Mouse (Mus musculus): ENCODE results near the gene Thap8.
A peak's percentile ranks its signal among the peaks of the same experiment; 100 is the strongest.

Thap8 gene

GRCm38 (mm10) chr7:30286701-30287410, 7.0 kb downstream of the Thap8 start:
- DNase-seq (ENCODE audit: low spot score), result no peak

GRCm38 (mm10) chr7:30288046-30288445, 8.2 kb downstream of the Thap8 start:
- no peak for DNase-seq (ENCODE audit: low spot score)

- DNase-seq (ENCODE audit: low spot score), result no peak
These were observed 9.3 kb downstream of the Thap8 start for GRCm38 (mm10) chr7:30289071-30289713.

GRCm38 (mm10) chr7:30289714-30290399, 10.0 kb downstream of the Thap8 start:
- DNase-seq (ENCODE audit: low spot score), result no peak

DNA sequence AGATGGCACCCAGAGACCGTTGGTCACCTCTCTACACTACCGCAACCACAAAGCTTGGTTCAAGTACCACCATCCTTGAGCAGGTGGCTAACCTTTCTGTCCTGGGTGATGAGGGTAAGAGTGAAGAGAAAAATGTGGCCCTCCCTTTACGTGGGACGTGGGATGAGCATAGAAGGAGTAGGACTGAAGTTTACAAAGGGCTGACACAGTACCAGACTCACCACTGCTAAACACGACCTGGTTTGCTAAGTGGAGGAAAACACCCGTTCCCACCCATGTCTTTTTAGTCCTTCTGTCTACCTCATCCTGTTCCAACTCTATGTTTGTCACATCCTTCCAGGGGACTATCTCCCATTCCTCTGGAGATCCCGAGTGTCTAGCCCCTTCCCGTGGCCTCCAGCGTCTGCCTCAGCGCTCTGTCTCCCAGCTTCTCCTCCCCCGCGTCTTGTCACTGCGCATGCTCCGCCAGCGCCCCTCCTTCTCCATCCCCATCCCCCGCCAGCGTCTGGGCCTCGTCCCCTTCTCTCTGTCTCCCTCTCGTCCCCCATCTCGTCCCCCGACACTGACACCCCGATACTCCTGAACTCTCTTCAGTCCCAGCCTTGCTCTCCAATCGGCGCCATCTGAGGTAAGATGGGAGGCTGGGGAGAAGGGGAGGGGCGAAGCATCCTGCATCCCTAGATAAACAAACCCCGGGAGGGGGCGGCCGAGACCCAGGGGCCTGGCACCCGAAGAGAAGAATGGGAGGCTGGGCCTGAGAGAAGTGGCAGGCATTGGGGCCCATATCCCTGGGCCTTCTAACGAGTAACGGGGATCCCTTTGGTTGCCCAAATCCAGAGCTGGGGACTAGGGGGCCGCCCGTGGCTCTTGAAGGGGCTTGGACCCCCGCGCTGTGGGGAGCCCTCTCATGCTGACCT, 11.6 kb downstream of the Thap8 start, which contains the start of gene Clip3:
Gene Clip3 (plus strand): TSS at position 514 of the 917 bp plus-strand sequence.
- DNase-seq (ENCODE audit: low spot score), result peak; percentile 75

- DNase-seq (ENCODE audit: low spot score), result no peak
These were observed 13.9 kb downstream of the Thap8 start for GRCm38 (mm10) chr7:30293795-30294194.

GRCm38 (mm10) chr7:30294296-30294695, 14.4 kb downstream of the Thap8 start:
- DNase-seq (ENCODE audit: low spot score), result no peak

- DNase-seq (ENCODE audit: low spot score), result no peak
These were observed 15.2 kb downstream of the Thap8 start for GRCm38 (mm10) chr7:30295103-30295502.

DNA sequence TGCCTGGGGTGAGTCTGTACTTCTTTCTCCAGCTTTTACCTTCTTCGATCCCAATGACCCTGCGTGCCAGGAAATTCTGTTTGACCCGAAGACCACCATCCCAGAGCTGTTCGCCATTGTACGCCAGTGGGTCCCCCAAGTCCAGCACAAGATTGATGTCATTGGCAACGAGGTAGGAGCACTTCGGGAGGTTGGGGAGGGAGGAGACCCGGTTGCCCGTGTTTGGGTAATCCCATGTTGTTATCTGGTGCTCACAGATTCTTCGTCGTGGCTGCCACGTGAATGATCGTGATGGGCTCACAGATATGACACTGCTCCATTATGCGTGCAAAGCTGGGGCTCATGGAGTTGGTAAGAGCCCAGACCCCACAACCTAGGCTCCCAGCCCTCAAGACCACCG, 16.9 kb downstream of the Thap8 start:
- DNase-seq (ENCODE audit: low spot score), result no peak

DNA sequence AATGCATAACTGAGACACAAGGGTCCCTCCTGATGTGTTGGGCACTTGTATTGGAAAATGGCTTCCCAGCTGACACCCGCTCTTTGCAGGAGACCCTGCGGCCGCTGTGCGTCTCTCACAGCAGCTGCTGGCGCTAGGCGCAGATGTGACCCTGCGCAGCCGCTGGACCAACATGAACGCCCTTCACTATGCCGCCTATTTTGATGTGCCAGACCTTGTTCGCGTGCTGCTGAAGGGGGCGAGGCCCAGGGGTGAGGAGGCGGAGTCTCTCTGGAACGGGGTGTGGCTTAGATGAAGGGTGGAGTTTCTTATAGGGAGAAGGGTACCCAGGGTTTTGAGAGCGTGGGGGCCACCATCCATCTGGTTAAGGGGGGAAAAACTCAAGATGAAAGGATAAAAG, 17.4 kb downstream of the Thap8 start:
- DNase-seq (ENCODE audit: low spot score), result no peak

- DNase-seq (ENCODE audit: low spot score), result no peak
These were observed 21.0 kb downstream of the Thap8 start for GRCm38 (mm10) chr7:30300914-30301313.

DNA sequence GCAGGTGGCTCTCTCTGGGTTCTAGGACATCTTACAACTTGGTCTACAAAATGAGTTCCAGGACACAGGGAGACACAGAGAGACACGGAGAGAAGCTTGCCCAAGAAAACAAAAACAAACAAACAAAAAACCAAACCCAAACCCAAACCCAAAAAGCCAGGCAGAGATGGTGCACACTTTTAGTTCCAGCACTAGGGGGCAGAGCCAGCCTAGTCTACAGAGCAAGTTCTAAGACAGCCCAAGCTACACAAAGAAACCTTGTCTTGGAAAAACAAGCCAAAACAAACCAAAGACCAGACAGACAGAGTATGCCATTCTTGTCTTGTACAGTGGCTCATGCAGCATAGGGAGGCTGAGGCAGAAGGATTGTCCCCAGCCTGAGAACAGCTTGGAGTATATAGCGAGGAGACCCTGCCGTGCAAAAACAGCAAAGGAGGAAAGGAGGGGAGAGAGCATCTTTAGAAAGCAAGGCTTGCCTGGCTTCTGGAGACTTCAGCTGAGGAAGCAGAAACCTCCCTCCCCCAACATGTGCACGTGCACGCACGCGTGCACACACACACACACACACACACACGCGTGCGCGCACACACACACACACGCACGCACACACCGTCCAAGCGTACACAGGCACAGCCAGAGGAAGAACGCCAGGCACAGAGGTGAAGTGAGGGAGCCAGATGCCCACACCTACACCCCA, 26.3 kb downstream of the Thap8 start:
- DNase-seq (ENCODE audit: low spot score), result no peak

- peak; percentile 69 for DNase-seq (ENCODE audit: low spot score)
These were observed 28.4 kb downstream of the Thap8 start, which contains the start of gene Alkbh6 for GRCm38 (mm10) chr7:30308076-30309005. Gene Alkbh6 (plus strand): TSS chr7:30308717.

- DNase-seq (ENCODE audit: low spot score), result no peak
These were observed 29.7 kb downstream of the Thap8 start for GRCm38 (mm10) chr7:30309395-30310129.

DNA sequence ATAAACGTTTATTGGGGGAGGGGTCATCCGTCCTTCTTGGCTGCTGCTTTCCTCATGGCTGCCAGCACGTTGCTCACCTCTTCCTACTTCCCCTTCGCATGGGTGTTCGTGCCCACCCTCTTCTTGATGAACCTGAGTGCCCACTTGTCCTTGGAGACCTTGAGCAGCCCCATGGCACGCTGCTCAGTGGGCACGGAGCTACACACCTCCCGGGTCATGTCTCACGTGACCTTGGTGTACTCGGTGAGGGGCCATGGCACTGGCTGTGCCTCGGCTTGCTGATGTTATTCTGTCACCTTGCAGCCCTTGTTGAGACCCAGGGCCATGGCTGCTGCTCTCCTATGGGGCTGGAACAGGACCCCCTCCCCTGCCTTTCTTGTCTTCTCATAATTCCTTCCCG, 30.2 kb downstream of the Thap8 start:
- DNase-seq (ENCODE audit: low spot score), result no peak

- no peak for DNase-seq (ENCODE audit: low spot score)
These were observed 33.9 kb downstream of the Thap8 start for GRCm38 (mm10) chr7:30313666-30314320.

- no peak for DNase-seq (ENCODE audit: low spot score)
These were observed 34.8 kb downstream of the Thap8 start, which contains the start of gene Syne4 for GRCm38 (mm10) chr7:30314721-30315155. Gene Syne4 (plus strand): TSS chr7:30314807.
